Mouse (Mus musculus) natural killer cell, adult 2 months (primary cell): Measurements from ENCODE around the gene Mtmr10.

ENCODE experiments used
- DNase-seq, 2 experiments: peaks; one replicate each; pipeline ENCODE4 v3.0.0; 2022; ENCODE audit warnings: low spot score in 2 of 2

The Mtmr10 gene

DNA sequence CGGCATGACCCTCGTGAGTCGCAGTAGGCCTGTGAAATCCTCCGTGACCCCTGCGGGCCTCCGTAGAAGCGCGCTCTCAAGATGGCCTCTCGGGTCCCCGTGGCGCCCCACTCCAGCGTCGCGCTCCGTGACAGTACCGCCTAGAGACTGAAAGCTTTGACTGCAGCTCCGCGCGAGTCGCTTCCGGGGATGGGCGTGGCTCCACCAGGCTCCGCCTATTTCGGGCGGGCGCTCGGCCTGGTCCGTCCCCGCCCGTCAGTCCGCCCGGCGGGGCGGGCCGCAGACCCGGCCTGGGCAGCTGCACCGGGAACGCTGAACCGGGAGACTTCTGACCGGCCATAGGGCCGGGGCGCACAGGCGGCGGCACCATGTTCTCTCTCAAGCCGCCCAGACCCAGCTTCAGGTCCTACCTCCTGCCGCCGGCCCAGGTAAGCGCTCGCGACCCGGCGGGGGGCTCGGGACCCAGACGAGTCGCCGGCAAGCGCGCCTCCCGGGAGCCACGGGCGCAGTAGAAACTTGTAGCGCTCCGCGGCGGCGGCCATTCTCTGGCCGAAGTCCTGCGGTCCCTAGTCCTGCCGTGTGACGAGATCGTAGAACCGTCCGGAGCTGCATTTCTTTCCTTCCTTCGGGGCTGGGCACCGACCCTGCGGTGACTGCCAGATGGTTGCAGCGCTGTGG lies at the start of gene Mtmr10:
TSS of gene Mtmr10 (plus strand) at position 240 of the 678 bp plus-strand sequence.
- DNase-seq: peak; percentile 96 to 97

DNA sequence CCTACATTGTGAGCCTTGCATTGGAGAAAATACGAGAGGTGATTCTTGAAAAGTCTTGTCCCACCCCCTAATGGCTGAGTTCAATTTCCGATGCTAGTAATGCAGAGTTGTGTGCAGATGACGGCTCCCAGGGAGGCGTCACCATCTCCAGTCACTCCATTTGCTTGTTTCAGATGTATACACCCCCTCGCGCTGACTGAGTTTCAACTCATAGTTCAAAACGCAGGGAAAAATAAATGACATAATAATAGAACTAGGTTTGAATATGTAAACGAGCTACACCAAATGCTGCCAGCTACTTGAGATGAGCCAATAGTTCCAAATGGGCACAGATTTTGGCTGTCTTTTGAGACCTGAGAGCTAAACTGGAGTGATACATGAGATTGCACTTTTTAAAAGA lies 49.7 kb upstream of the Mtmr10 start:
- DNase-seq: no peak

DNA sequence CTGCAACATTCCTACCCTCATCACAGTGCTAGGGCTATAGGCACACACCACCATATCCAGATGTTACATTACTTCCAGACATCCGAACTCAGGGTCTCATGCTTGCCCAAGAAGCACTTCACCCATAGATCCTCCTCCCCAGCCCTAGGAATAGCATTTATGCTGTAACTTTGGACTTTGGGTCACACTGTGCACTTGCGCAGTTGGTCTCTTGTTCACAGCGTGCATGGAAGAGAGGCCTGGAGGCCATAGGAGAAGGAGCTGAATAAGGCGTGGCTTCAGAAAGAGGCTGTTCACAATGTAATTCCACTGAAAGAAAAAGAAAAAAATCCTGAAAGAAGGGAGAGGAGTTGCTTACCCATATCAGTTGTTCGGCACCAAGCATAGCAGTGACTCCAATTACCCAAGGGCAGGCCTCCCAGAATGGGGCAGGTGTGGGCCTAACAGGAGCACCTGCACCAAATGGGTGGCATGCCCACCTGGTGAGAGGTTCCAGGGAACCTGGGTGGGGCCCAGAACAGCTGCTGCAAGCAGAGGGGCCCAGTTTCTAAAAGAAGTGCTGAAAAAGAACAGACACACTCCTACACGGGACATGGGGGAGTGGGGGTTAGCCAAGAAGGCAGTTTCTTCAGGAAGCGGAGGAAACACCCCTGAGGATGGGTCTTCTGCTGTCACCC lies 48.9 kb upstream of the Mtmr10 start:
- no peak for DNase-seq

DNA sequence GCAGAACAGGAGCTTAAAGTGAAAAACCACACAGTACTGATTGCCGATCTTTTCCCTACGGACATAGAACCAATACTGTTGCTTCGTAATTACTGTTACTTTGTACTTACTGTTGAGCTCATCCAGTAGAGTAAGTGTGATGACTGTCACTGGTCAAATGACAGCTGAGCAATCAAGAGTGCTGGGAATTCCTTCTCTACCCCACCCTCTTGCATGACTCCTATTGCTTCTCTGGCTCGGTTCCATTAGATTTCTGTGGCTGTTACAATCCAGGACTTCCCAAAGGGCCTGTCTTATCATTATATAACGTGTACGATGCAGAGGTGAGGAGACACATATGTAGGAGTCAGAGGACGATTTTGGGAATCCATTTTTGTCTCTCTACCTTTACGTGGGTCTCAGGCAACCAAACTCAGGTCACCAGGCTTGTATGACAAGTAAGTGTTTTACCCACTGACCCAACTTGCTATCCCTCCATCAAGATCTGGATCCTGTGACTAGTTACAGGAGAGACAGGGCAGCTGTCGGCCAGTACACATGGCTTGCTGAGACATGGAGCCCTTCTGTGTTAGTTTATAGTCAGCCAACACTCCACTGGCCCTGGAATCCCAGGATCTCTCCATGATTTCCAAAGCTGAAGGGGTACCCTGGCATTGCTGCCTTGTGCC lies 48.2 kb upstream of the Mtmr10 start:
- no peak for DNase-seq

DNA sequence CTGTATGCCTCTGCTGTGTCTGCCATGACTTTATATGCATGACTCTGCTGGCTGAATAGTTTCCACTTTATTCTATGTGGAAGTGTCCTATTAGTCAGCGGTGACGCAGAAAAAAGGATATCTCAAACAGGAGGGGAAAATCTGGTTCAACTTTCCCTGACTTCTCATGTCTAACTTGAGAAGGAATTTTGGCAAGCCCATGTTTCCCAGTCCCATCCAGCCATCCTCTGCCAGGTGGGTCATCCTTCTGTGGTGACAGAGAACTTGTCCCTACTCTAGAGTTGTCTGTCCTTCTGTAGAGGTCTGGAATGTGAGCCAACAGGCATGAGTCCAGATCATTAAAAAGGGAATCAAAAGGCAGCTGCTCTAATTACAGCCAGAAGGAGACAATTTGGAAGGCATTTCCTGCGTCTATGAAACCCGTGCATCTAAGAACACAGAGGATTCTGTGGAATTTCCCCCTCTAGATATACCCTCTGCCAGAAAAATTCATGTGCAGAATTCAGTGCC lies 47.6 kb upstream of the Mtmr10 start:
- DNase-seq: no peak

DNA sequence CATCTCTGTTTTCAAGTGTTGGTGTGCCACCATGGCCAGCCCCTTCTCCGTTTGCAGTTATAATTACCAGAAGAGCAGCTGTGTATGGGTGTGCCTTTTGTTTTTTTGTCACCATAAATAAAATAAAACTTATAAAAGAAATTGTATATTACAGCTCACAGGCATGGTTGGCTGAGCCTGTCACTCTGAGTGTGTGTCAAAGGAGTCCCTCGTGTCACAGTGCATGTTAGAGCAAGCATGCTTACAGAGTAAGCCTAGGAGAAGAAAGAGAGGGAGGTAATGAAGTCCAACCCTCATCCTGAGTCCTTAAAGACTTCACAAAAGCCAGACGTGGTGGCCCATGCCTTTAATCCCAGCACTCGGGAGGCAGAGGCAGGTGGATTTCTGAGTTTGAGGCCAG lies 45.0 kb upstream of the Mtmr10 start:
- no peak for DNase-seq

DNA sequence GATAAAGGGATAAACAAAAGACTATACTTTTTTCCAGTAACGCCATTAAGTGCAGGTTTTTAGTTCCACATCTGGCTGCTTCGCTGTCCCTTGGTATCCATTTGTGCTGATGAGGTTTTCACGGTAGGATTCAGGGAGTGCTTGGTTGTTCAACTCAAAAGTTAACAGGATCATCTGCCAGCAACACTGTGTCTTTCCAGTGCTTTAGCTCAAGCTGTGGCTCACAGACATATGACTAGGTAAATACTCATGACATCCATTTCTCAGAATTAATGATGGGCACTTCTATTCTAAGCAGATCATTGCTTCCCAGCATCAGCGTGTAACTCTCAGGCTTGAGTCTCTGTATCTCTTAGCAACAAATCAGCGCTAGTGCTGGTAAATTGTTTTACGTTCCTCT lies 43.1 kb upstream of the Mtmr10 start:
- DNase-seq: no peak

DNA sequence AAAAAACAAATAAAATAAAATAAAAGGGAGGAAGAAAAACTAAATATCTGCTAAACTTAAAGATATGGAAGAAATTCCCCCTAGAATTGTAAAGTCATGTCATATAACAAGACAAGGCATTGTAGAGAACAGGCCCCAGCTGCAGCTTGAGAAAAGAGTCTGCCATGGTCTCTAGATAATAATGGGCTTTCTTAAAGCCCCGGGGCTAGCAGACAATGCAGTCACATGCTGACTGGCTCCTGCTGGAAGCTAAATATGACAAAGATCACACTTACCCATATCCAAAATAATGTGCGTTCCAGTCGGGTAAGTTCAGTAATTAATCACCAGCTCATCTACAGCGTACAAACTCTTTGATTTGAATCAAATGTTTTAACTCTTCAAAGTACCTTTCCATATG lies 40.7 kb upstream of the Mtmr10 start:
- DNase-seq: no peak

DNA sequence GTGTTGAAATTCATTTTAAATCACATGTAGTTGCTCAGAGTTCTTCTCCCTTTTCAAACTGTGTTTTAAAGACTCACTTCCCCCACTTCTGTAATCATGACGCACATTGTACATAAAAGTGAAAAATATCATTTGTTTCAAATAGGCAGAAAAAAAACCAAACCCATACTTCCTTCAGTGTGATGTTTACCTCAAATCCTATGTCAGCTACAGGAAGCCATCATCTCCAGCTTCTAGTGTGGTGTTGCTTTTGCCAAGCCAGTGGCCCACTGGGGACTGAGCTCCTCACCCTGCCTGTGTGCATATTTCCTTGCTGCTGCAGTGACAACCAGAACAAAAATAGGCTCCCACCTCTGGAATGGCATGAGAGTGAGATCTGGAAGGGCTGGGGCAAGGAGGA lies 39.1 kb upstream of the Mtmr10 start:
- DNase-seq: no peak

DNA sequence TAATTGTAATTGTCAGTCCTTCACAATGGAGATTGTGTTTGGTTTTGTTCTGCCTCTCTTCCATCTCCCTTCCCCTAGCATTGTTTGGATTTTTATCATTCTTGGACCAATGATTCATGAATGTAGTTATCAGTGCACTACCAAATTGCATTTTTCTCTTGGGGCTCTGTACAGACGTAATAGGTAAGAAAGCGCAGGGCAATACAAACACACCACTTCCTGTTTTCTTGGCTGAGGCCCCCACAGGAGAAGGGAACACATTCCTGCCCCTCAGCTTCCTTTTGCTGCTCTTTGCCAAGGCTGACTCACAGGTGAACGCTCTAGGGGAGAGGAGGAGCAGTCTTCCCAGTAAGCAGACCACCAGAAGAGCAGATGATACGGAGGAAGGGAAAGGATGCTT lies 37.7 kb upstream of the Mtmr10 start:
- DNase-seq: no peak

DNA sequence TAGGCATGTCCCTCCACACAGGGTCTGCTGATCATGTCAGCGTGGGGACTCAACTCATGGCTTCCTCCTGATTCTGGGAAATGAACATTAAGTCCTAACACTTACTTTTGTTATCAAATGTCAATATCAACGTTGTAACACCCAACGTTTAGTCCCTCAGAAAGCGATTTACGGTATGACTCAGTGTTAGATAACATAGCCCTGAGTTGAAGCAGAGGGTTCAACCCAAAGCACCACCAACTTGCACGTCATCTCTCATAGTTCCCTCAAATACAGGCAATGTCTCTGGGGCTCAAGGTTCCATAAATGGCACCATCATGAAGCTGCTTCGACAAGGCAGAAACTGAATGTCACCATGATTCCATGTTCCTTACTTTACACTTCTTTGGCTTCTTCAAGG lies 37.0 kb upstream of the Mtmr10 start:
- DNase-seq: no peak

DNA sequence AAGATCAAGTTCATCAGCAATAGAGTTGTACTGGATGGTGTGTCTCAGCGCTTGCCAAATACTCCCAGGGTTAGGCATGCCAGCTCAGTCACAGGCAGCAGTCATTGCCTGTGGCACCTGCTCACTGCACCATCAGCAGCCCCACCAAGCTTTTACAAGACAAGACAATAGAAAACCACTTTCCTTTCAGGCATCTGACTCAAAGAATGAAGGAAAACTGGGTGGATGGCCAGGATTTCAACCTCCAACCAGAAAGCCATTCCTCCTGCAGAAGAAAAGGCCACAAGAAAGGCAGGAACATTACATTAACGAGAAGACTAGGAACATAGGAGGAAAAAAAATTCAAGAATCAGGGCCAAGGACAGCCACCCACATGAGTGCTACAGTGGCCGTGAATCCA lies 33.7 kb upstream of the Mtmr10 start:
- DNase-seq: no peak

DNA sequence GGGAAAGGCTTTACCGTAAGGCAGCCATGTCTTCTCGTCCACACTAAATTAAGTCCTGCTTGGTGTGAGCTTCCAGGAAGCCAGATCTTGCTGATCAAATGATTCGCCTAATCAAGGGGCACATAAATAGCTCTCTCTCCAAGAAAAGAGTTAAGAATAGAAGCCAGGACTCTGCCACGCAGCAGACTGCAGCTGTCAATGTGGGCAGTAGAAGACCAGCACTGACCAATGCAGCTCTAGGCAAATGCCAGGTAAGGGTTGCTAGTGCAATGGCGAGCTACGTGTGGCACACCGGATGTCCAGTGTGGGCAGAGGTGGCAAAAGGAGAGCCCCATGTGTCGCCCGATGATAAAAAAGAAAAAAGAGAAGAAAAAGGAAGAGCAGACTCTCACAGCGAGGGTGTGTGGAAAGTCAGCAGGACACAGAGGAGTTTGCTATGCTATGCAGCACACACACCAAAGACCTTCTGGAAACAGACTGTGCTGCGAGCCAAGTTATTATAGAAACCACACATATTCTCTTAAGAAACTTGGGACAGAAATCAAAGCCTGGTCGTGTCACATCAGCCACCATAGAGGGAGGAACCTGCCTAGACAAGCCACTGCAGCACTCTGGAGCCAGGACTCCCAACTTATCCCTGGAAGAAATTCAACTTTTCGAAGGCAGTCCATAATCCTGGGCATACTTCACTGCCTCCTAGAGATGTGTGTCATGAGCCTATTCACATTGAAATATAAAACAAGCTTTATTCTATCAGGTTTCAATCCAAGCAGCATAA lies 21.8 kb upstream of the Mtmr10 start:
- no peak for DNase-seq

DNA sequence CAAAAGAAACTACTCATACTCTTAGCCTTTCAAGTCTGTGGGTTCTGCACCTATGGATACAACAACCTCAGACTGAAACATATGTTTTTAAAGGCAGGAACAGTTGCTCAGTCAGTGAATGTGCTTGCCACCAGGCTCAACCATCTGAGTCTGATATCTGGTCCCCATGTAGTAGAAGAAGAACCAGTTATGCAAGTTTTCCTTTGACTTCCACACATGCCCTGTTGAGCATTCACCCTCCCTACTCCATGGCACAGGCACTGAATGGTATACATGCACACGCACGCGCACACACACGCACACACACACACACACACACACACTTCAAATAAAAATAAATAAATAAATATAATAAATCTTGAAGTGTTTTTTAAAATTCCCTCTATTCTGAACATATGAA lies 20.9 kb upstream of the Mtmr10 start:
- no peak for DNase-seq

DNA sequence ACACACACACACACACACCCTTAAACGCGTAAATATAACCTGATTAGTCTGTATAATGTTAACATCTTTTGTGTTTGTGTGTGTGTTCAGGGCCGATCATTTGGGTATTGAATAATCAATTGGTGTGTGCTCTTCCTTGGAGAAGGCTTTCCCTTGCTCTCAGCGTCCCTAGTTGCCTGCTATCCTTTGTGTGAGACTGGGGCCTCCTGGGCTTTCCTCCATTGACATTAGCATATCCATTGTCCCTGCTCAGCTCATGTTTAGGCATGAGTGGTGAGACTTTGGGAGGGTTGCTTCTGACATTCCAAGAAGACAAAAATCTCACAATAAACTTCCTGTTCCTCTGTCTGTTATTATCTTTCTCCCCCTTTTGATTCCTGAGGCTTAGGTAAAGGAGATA lies 15.5 kb upstream of the Mtmr10 start:
- no peak for DNase-seq

DNA sequence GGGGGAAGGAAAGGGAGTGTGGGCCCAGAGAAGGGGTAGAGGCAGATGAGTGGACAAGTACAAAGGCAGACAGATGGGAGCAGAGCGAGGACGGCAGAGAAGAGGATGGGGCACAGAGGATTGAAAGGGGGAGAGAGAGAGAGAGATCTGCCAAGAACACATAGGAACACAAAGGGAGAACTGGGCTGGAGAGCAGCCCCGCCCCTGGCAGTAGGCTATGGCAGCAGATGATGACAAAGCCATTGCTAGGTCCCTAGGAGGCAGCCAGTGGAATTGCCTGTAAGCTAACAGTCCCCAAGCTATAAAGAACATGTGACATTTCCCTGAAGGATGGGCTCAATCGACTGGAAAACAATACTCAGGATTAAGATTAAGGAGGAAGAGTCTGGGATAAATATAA lies 11.9 kb upstream of the Mtmr10 start:
- no peak for DNase-seq

DNA sequence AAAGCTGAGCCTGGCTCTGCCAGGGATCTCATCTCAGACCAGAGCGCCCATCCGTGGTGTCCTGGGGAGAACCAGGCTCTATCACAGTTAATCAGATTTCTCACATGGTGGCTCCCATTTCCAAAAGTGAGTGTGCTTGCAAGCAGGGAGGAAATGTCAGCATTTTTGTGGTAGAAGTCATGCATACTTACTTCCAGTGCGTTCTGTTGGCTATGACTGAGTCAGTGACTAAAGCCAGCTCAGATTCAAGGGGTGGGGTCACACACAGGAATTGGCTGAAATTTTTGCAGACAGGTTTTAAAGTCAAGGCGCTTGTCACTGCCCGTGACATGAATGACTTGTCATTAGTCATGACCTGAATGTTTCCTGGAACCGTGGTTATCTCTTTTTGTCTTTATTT lies 10.5 kb upstream of the Mtmr10 start:
- DNase-seq: no peak

DNA sequence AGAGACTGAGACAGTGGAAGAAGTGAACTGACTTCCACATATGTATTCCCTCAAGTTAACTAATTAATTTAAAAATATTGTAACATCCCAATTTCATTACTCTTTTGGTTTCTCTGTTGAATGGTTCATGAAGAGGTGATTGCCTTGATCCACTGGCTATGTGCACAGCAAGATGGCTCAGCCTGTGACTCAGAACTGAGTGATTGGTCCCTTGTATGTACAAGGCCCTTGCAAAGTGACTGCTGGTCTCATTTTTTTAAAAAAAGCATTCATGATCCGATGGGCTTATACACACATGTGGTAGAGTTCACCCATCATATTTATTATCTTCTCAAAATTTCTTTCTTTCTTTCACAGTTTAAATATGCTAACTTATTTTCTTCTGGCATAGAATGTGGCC lies 8.9 kb upstream of the Mtmr10 start:
- no peak for DNase-seq

DNA sequence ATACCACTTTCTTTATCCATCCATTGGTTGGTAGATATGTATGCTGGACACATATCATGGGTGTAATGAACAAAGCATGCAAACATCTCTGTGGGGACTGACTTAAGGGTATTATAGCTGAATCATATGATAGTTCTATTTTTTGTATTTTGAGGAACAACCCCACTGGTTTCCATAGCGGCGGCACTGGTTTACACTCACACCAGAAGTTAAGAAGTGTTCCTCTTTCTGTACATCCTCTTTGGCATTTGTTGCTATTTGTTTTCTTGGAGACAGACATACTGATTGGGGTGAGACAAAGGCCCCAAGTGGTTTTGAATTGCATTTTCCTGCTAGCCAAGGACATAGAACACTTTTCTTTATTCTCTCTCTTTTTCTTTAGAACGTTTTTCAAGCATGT lies 7.9 kb upstream of the Mtmr10 start:
- peak in 1 of 2 experiments; percentile 10 for DNase-seq

DNA sequence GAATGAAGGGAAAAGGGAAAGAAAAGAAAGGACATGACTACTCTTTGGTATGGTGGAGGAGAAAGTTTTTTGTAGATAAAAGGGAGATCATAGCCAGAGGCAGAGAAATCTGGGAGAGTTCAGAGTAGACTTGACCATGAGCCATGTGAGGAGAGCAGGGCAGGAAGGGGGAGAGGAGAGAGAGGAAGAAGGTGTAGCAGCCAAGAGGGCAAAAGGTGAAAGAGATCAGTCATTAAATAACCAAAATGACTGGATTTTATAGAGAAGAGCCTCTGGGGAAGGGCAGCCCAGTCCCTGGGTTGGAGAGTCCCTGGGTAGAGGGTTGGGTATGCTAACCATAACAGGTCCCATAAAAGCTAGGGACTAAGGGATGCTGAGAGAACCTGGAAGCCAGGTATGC lies 887 bp upstream of the Mtmr10 start:
- no peak for DNase-seq

DNA sequence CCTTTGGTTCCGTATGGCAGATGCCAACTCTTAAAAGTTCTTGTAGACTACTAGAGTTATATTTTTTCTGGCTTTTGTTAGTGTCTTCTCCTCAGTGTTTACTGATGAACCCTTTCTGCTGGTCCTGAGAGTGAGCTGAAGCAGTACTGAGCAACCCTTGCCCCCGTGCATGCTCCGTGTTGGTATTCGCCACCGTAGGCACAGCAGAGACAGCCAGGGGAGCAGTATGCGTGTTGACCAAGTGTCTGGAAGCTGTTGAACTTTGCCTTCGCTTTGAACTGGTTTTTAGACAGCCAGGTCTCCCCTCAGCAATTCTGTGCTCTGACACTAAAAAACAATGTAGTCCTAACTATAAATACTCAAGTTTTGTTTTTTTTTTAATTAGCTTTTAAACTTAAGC lies 2.0 kb downstream of the Mtmr10 start:
- DNase-seq: no peak

DNA sequence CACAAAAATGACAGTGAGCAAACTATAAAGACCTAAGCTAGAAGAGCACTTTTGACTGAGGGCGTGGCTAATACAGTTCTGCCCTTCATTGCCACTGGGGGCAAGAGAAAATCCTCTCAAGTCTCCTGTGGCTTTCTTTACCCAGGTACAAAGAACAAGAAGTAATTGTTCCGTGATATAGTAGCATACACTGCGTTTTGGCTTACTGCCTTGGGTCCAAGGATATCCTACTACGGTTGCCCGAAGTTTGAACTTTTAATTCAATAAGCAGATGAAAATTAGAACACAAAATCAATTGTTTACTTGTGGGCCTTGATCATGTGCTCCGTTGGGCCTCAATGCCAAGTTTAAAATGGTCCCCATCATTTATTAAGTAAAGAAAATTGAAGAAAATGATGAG lies 3.0 kb downstream of the Mtmr10 start:
- no peak for DNase-seq
